Mouse (Mus musculus): ENCODE measurements around the gene Zfp426.

Gene Zfp426

DNA sequence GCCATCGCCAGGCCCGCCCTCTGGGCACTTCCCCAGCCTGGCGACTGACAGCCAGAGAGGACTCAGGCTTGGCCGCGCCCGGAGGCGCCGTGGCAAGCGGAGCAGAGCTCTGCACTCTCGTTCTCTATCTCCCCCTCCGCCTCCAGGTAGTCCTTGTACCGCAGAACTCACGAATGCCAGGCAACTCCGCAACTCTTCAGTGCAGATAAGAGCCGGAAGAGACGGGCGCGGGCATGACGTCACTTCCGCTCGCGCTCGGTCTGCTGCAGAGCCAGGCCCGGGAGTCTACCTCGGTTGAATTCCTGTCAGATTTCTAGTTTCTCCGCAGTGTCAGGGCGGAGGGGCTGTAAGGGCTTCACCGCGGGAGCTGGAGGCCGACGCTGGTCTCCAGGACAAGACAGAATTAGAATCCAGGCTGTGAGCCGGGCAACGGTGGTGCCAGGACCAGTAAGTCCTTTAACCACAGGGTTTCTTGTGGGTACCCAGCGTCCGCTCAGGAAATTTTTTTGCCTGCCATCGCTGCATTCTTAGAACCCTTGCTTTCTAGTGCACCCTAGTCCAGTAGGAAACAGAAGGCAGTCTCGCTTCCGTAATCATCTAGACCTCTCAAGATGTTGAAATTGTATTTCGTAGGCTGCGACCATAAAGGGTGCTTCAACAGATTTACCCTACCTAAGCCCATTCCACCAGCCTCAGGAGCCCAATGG is at the start of gene Zfp426:
TSS of gene Zfp426 (minus strand) at position 220 of the 707 bp plus-strand sequence.
- DNase-seq (ENCODE audit: low read depth, low spot score): peak; percentile 87

DNA sequence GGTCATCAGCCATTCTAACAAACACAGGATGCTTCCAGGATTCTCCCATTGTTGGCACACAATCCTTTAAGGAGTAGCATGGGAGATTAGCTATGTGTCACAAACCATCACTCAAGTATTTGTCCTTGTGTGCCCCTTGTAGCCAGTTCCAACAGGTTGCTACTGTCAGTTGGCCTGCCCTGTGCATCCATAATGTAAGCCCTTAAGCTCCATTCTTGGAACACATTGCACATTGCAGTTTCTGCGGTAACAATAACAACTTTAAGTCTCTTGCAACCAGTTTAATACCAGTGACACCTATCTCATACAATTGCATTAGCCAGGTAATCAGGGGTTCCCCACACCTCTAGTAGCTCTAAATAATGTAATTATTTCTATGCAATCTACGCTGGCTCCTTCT is 44.1 kb upstream of the Zfp426 start:
- no peak for DNase-seq (ENCODE audit: low read depth, low spot score)

DNA sequence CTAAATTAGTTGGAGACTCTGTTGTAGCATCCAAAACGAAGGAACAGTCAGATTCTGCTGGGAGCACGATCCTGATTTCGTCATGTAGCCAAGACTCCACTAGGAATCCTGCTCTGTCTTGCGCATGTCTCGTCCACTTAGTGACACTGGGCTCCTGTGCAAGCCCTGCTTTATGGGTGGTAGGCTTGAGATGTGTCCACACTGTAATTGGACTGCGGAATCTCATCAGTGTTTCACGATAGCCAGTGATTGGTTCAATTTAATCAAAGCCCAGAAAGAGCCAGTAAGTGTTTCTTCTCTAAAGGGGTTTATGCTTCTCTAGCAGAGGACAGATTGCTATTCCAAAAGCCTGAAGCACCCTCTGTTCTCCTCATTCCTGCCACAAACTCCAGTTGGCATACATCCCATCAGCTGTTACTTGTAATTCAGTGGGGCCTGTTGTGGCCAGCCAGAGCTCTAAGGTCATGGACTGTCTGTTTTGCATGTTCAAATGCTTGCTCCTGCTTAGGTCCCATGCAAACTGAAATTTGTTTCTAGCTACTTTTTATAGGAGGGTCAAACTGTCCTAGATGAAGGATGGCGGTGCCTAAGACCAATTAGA is 41.9 kb upstream of the Zfp426 start:
- no peak for DNase-seq (ENCODE audit: low read depth, low spot score)

DNA sequence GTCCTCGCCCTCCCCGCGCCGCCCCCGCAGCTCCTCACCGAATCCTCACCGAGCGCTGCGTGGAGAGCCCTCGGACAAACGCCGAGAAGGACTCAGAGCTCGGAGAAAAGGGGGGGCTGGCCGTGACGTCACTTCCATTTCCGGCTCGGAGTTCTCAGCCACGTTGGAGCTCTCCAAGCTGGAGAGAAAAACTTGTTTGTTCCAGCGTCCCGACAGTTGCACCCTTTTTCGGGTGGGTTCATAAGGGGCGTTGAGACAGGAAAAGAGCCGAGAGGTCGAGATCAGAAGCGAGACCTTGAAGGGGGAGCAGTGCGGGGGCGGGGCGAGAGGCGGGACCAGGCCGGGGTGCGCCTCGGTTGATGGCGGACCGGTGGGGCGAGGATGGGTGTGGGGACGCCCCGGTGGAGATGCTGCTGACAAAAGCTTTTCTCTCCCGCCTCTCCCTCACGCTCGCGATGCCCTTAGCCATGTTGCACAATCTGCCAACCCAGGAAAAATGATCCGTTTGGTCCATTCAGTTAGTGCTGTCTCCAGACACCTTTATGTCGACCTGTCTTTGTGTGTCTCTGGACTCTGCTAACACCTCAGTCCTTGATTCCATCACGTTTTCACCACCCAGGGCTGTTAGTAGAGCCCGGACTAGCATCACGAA is 28.9 kb upstream of the Zfp426 start, which contains the start of gene Zfp266:
TSS of gene Zfp266 (minus strand) at position 112 of the 652 bp plus-strand sequence.
- peak; percentile 86 for DNase-seq (ENCODE audit: low read depth, low spot score)

DNA sequence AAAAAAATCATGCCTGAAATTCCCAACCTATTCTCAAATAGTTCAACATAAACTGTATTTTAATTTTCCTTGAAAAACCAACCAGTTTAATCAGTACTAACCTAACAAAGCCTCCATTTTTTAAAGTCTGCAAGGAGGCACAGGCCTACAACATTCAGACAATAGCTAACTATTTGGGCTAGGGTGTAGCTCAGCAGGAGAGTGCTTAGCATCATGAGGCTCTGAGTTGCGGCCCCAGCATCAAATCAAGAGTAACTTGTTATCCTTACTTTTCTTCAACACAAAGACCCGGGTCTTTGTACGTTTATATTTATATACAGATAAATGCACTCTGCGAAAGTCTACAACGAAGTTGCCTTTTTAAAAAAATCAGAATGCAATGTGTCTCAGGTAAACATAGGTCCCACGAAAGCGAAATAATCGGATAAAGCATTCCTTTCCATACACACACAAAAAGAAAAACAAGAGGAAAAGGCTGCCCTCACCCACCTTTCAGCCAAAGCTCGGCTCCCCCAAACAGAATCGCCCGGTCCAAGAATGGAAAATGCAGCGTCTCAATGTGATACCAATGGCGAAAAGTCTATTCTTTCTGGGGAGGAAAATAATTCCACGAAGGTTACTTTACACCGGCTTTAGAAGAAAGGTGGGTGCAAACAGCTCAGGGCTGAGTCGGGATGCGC is 28.1 kb upstream of the Zfp426 start:
- no peak for DNase-seq (ENCODE audit: low read depth, low spot score)

DNA sequence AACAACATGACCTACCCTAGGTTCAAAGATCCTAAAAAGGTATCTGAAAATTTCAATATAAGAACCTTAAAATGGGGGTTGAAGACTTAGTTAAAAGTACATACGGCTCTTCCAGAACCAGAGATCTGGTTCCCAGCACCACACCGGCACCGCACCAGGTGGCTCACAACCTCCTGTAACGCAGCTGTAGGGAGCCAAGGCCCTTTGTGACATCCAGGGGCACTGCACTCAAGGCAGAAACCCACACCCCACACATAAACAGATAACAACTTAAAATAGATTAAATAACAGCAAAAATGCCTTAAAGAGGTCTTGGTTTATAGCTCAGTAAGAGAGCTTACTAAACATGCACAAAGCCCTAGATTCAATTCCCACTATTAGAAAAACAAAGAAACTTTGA is 27.4 kb upstream of the Zfp426 start:
- no peak for DNase-seq (ENCODE audit: low read depth, low spot score)

DNA sequence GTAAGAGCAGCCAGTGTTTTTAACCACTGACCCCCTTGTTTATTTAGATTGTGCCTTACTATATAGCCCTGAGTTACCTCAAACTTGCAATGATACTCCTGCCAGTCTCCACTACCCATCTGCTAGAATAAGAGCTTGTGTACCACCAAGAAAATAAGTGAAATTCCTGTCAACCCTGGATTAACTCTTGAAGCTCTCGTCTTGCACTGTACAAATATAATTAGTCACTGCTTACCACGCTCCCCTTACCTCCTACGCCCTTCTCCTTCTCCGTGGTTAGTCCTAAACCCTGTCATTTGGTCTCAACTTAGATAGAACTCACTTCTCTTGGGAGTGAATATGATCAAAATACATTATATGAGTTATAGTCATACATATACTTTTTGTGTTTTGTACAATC is 26.2 kb upstream of the Zfp426 start:
- no peak for DNase-seq (ENCODE audit: low read depth, low spot score)

DNA sequence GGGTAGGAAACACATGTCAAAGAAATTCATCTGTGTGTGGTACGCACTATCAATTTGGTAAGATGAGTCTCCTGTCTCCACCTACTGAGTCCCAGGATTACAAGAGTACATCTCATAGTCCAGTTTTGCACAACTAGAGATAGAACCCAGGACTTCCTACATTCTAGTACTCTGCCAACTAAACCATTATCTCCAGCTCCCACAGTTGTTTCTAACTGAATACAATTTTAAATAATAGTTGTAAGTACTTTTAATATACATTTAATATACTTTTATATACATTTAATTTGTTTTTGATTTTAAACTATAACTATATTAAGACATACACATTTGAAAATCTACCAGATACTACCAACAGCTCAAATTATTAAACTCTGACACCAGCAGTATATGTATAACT is 25.2 kb upstream of the Zfp426 start:
- no peak for DNase-seq (ENCODE audit: low read depth, low spot score)

DNA sequence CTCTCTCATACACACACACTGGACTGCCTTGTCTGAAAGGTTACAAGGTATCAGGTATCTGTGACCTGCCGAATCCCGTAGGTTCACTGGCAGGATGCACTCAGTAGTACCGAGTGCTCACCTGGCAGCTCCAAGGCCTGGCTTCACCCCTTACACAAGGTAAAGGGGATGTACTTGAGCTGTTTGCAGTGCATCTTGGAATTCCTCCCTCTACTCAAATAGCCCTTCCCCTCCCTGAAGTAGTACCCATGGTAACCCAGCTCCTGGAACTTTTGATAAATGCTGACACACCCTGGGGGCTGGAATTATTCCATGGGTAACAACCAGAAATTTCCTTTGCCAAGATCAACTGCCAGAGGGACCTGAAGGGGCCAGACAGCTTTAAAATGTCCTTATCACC is 21.5 kb upstream of the Zfp426 start:
- no peak for DNase-seq (ENCODE audit: low read depth, low spot score)

DNA sequence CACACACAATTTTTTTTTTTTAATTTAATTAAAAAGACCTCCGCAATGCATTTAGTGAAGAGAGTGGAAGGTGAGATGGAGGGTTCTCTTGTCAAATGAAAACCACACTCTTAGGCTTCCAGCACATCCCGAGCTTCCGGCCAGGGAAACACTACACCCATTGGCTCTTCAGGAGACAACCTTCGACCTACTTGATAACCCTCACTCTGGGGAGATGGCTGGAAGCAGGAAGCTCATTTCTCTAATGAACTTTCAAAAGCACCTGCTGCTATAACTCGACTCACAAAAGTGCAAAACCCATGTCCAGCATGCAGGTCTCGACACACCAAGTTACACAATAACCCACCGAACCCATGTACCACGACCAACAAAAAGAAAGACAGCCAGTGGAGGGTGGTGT is 20.2 kb upstream of the Zfp426 start:
- DNase-seq (ENCODE audit: low read depth, low spot score): no peak

DNA sequence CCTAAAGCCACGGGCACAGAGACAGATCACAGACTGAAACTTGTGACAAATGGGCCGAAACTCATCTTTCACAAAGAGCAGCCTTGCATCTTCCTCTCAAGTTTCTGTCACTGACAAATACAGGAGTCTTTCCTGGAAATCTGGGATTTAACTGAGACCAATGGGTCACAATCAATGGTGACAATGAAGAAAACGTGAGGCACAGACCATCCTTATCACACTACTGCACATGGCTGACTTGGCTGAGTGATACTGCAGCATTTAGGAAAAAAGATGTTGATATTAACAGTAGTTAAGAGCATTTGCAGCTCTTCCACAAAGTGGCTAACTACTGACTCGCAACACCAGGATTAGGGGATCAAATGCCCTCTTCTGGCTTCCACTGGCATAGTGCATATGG is 19.1 kb upstream of the Zfp426 start:
- DNase-seq (ENCODE audit: low read depth, low spot score): no peak

DNA sequence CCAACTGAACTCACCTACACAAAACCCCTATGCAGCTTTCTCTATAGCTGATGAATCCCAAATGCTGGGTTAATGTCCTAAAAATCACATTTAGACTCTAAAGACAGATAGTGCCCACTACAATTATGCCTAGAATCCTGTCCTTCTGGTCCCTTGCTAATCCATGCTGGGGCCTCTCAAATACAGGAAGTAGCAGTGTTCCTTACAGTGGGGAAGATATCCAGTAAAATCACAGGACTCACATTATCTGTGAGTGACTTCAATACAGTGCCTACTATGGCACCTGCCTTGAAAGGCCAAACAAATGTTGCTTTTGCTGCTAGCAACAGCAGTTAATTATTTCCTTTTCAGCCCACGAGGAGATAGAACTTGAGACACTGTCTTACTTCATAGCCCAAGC is 17.8 kb upstream of the Zfp426 start:
- DNase-seq (ENCODE audit: low read depth, low spot score): no peak

DNA sequence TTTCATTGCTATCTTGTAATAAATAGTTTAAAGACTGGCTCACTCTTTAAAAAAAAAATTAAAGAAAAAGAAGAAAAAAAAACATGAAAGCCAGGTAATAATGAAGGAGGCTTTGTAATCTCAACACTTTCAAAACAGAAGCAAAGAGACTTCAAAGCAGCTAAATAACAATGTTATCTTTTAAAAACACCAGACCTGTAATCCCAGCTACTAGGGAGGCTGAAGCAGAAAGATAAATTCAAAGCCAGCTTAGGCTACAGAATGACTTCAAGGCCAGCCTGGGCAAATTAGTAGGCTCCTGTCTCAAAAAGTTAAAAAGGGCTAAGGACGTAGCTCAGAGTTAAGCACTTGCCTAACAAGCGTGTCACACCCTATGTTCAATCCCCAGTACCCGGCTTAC is 17.1 kb upstream of the Zfp426 start:
- DNase-seq (ENCODE audit: low read depth, low spot score): no peak

DNA sequence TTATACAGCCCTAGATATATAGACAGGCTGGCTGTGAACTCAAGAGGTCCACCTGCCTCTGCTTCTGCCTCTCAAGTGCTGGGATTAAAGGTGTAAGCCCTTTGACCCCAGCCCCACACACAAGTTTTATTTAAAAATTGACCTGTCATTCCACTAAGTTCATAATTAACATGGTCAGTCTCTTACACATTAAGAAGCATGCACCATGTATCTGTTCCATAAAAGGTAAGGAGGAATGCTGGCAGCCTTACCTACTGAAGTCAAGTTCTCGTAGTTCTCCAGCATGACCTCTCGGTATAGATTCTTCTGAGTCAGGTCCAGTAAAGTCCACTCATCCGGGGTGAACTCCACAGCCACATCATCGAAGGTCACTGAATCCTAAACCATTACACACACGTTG is 12.3 kb upstream of the Zfp426 start:
- no peak for DNase-seq (ENCODE audit: low read depth, low spot score)

DNA sequence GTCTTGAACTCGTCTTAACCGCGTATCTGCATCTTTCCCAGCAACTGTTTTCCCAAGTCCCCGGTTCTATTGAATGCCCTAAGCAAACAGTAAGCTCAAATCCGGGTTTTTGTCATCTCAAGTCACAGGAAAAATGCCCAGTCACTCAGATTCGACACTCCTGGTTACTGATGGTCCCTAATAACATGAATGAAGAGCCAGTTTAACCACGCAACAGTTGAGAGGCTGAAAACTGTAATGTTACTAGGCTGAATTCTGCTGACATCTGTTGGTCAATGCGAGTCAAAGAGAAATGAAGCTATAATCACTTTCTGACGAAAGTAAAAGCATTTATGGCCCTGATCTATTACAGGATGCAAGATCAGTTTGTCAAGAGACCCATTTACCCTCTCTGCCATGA is 735 bp upstream of the Zfp426 start:
- no peak for DNase-seq (ENCODE audit: low read depth, low spot score)

DNA sequence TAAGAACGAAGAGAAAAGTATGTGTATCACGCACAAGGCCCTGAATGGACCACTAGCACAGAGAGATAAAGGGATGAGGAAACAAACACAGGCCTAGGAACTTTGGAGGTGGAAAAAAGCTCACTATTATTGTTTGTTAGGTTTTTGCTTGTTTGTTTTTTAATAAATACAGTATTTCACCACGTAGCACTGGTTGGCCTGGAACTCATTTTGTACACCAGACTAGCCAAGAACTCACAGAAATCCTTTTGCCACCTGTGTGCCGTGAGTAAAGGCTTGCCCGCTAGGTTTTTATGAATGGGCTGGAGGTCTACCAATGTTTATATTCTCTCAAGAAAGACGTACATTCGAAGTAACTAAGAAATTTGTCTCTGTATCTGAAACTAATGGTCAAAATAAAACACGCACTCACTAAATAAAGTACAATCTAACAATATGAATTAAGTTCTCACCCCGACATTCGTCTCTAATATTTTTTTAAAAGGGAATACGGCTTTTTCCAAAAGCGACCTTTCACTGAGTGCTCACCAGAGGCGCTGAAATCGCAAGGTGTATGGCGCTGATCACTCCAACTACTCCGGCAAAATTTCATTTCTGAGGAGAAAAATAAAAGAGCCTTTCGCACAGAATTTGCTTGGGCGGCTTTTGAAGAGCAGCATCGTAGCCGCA is 554 bp downstream of the Zfp426 start:
- no peak for DNase-seq (ENCODE audit: low read depth, low spot score)

DNA sequence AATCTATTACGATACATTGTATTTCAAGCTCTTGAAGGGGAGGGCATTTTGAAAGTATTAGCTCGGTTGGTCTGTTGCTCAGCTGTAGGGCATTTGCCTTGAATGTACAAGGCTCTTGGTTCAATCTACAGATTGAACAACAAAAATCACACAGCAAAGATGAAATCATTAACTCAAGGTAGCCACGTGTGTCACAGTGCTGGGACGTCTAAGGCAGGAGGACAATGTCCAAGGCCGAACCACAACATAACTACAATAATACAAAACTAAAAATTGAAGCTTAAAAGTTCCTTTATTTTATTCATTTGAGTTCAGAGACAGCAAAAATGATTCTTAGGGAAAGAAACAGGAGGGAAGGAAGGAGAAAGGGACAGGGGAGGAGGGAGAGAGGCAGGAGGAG is 3.0 kb downstream of the Zfp426 start:
- DNase-seq (ENCODE audit: low read depth, low spot score): no peak

DNA sequence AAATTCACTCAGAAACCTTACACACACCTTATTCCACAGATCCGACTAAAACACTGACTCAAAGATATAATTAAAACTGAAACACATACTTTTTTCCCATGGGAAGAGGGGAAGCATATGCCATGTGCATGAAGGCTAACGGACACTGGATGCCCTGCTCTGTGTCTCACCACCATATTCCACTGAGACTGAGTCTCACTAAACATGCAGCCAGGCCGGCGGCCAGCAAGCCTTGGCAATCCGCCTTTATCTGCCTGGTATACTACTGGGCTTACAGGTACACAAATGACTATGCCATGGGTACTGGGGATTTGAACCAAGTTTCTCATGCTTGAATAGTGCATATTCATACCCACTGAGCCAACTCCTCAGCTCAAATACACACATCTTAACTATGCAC is 13.2 kb downstream of the Zfp426 start:
- DNase-seq (ENCODE audit: low read depth, low spot score): no peak

DNA sequence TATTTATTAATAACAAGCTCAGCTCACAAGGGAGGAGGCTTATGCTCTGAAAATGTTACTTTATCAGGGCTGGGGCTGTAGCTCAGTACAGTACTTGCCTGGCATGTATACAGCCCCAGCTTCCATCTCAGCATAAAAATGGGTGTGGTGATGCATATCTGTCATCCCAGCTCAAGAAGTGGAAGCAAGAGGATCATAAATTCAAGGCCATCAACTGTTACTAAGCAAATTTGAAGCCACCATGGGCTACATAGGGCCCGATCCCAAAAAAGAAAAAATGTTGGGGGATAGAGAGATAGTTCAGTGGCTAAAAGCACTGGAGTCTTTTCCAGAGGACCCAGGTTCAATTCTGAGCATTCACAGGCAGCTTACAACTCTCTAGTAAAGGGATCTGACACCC is 15.9 kb downstream of the Zfp426 start:
- DNase-seq (ENCODE audit: low read depth, low spot score): no peak

DNA sequence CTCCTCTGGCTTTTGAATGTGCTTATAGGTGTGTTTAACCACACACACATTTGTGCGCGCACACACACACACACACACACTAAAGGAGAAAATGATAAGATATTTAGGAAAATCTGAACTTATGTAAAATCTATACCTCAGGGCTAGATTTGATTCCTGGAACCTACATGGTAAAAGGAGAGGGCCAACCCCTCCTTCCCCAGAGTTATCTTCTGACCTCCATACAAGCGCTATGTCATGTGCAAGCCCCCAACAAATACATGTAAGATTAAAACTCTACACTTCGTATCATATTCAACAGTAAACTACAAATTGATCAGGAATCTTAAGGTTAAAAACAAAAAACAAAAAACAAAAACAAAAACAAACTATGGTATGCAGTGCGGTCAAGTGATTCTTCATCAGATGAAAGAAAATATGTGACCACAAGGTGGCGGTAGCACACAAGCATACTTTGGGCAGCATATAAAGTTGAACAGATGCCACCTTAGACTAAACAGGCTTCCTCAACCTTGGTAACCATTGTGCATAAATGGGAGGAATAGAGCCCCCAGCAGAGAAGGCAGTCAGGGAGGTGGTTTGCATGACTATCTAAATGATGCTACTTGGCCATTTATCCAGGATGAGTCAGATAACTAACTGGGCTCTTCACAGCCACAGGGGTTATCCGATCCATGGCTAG is 25.6 kb downstream of the Zfp426 start:
- peak; percentile 69 for DNase-seq (ENCODE audit: low read depth, low spot score)
